Mouse (Mus musculus) stomach, embryonic 14.5 days (tissue): ENCODE results near the gene Prpf6. TPM values are rescaled to one million over a fixed set of nuclear protein-coding genes. Genes with fewer than 3 reads are reported as not detected.

Source experiments
- ATAC-seq: fragments of 200-750 bp; cut with Nextera tagmentation; 2 replicates; pipeline ENCODE4 v1.8.0; 2017; ENCODE audit warnings: low read depth, moderate TSS enrichment; ENCODE audit not compliant: insufficient number of reproducible peaks, insufficient read depth, low FRiP score
- H3K27ac ChIP-seq: fragments of 300-500 bp; sonication (generic); 2 replicates; pipeline ENCODE4 v1.5.1; 2014; ENCODE audit warnings: mild to moderate bottlenecking, low read length, moderate library complexity, mixed read lengths
- H3K27me3 ChIP-seq: fragments of 300-500 bp; sonication (generic); 2 replicates; pipeline ENCODE4 v1.6.1; 2014; ENCODE audit warnings: low read length, control low read depth, mixed read lengths; ENCODE audit not compliant: control insufficient read depth, insufficient read depth
- H3K36me3 ChIP-seq: fragments of 300-500 bp; sonication (generic); 2 replicates; pipeline ENCODE4 v1.6.1; 2014; ENCODE audit warnings: mild to moderate bottlenecking, control low read depth, low read length, moderate library complexity, mixed read lengths; ENCODE audit not compliant: control insufficient read depth, insufficient read depth
- H3K4me1 ChIP-seq: fragments of 300-500 bp; sonication (generic); 2 replicates; pipeline ENCODE4 v1.6.1; 2014; ENCODE audit warnings: low read length, control low read depth, mixed read lengths; ENCODE audit not compliant: control insufficient read depth, insufficient read depth
- H3K4me2 ChIP-seq: fragments of 300-500 bp; sonication (generic); replicated peaks from 2 replicates; pipeline ENCODE4 v1.6.1; 2014; ENCODE audit warnings: low read depth, low read length, control low read depth
- H3K4me3 ChIP-seq: fragments of 300-500 bp; sonication (generic); 2 replicates; pipeline ENCODE4 v1.5.1; 2014; ENCODE audit warnings: low read depth, low read length, control low read depth
- H3K9ac ChIP-seq: fragments of 300-500 bp; sonication (generic); replicated peaks from 2 replicates; pipeline ENCODE4 v1.6.1; 2014; ENCODE audit warnings: low read depth, mild to moderate bottlenecking, control low read depth, low read length, moderate library complexity, mixed read lengths
- H3K9me3 ChIP-seq: fragments of 300-500 bp; sonication (generic); 2 replicates; pipeline ENCODE4 v1.6.1; 2016; ENCODE audit warnings: low read depth, low read length, control low read depth; ENCODE audit not compliant: control insufficient read depth
- WGBS: fragments of 180-500 bp; shearing (Covaris S2); extraction: QIAGEN DNeasy Blood & Tissue Kit; methylation state at CpG from one replicate; pipeline ENCODE4 v1.1.7; 2014; 5-methylcytosine and 5-hydroxymethylcytosine counted together
- polyA plus RNA-seq: library from polyadenylated mRNA; unstranded; fragments of >200 nt; fragmentation: Nextera tagmentation; extraction: Ambion mirVana; gene quantifications from 2 replicates; pipeline ENCODE4 v1.2.1, GENCODE M21; 2014

Prpf6 gene
- polyA plus RNA-seq, 1 experiment from 2014 or later = 60.2 TPM

DNA sequence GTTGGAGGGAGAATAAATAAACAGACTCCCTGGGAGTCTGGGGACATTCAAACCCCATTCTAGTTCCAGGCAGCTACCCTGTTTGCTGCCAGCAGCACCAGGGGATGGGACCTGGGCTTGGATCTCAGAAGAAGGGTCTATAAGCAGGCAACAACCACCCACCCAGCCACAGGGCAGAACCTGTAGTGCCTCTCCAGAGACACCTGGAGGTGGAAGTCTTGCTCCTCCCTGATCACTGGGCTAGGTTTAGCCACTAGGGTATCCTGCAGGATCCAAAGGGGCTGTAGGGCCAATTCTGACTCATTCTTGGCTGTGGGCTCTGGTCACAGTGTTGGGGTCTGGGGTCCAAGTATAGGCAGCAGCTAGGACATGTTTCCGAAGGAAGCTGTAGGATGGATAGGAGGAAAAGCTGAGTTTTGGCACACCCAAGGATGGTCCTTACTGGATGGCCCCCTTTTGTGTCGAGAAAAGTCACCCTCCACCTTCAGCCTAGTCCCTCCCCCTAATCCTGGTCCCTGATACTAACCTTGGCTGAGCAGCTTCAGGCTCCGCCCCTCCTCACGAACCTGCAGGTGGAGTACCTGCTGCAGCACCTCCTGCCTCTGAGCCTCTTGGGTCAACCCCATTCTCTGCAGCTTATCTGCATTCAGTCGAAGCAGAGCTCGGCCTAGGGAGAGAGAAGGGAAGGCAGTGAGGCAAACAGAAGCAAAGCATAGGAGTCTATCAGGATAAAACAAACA lies 4.7 kb downstream of the Prpf6 start:
- Histone ChIP-seq H3K9me3 (no peaks in the 10 kb centered on the region), H3K36me3 (no peaks in the 10 kb centered on the region), H3K9ac (no peak overlapping the region), H3K4me3 (no peak overlapping the region), H3K27ac (no peak overlapping the region), H3K27me3 (no peaks in the 10 kb centered on the region), H3K4me2 (no peak overlapping the region), H3K4me1 (peaks cover 9% of the 10 kb centered on the region; the same call in 1 of the 2 replicates)
- no peak for ATAC-seq
- 47% methylated on average over 6 of the region's 6 CpGs for WGBS

DNA sequence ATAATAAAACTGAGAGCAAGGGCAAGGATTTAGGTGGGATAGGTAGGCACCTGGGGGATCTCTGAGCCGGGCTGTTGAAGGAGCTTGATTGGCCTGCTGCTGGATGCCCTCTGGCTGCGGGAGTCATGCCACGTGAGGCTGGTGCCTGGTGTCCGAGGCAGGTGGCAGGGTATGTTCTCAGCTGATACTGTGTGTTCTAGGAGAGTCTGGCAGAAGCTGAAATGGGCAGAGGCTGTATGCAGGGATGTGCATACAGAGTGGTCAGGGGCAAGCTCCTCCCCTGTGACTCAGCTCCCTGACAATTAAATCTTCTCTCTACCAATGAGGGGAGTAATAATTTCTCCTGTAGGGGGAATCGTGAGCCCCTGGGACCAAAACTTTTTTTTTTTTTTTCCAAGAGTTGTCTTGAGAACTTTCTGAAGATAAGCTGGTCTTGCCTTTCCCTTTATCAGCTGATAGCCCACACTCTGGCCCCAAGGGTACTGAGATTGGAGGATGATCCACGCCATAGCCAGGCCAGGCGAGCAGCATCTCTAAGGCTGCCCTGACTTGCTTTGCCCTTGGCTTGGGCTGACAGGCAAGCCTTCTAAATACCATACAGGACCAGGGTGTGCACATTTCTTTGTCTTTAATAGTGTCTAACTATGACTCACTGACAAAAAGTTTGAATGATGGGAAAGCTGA lies 5.9 kb downstream of the Prpf6 start:
- Histone ChIP-seq H3K36me3 (no peaks in the 10 kb centered on the region), H3K27ac (no peak overlapping the region), H3K4me1 (peaks cover 13% of the 10 kb centered on the region), H3K27me3 (no peaks in the 10 kb centered on the region), H3K9me3 (no peaks in the 10 kb centered on the region), H3K4me2 (peak overlapping the region; percentile 82; the same call in 1 of the 2 replicates), H3K9ac (no peak overlapping the region), H3K4me3 (no peak overlapping the region)
- WGBS = 69% methylated on average over 7 of the region's 7 CpGs
- ATAC-seq = no peak

DNA sequence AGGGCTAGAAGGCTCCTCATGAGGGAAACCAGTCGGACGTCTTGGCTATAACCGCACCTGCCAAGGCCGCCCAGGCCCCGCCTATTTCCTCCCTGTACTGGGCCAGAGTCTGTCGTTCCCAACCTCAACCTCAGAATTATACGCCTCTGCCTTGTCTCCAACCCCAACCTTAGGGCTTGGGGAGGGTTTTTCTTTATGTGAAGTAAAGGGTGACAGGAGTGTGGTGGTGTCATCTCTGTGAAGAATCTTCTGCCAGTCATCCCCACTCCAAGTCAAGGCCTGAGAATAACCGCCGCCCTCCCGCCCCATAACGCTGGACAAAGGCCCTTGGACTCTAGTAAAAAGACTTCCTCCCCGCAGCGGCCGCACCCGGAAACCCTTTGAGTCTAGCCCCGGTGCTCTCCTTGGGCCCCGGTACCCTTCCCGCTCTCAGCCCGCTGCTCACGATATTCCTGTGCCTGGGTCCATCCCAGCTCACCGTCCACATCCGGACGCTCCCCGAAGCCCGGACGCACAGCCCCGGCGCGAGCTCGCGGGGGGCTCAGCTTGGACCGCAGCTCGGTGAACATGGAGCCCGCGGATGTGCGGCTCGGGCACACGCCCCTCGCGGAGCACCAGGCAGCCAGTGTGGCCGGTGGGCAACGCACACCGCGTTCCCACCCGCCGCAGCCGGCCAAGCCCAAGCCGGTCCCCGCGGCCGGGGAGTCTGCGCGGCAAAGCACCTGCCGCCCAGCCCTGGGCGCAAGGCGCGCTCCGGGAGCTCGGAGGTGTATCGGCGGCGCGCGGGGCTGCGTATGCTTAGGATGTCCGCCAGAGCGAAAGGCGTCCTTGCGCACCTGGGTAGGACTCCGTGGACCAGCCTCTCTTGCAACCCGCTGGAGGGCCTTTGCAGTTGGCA lies 7.0 kb downstream of the Prpf6 start, which contains the start of gene Samd10:
Gene Samd10 (minus strand): TSS at position 759 of the 898 bp plus-strand sequence.
- Histone ChIP-seq H3K4me1 (peaks cover 16% of the 10 kb centered on the region), H3K9me3 (no peaks in the 10 kb centered on the region), H3K4me3 (peak within 1 kb of the TSS; percentile 63), H3K27me3 (no peaks in the 10 kb centered on the region), H3K4me2 (peak within 1 kb of the TSS; percentile 82), H3K9ac (peak within 1 kb of the TSS; percentile 63), H3K36me3 (no peaks in the 10 kb centered on the region), H3K27ac (peak within 1 kb of the TSS; percentile 90)
- 2% methylated on average over 71 of the region's 71 CpGs for WGBS
- peak; percentile 35 for ATAC-seq

DNA sequence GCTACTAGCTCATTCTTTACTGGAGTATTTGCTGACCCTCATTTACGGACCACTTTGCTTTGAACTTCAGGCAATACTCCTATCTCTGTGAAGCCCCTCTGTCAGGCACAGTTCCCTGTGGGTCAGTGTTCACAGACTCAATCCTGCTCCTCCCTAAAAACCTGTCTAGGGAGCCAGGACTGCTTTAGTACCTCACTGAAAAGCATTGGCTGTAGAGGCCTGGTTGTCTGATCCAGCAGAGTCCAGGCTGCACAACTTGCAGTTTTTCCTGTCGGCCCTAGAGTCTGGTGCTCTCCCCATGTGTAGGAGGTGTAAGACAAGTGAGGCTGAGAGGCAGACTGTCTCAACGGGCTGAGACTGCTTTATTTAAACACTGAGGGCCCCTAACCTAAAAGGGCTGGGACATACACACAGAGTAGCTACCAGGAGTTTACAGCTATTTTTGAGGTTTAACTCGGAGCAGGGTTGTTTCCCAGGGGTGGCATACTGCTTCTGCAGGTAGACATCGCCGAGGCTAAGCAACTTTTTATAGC lies 8.6 kb downstream of the Prpf6 start:
- Histone ChIP-seq H3K9me3 (no peaks in the 10 kb centered on the region), H3K4me3 (peak overlapping the region; percentile 77), H3K36me3 (no peaks in the 10 kb centered on the region), H3K27me3 (no peaks in the 10 kb centered on the region), H3K27ac (no peak overlapping the region), H3K4me1 (peaks cover 16% of the 10 kb centered on the region), H3K4me2 (peak overlapping the region; percentile 63), H3K9ac (no peak overlapping the region)
- WGBS = 63% methylated on average over 6 of the region's 6 CpGs
- ATAC-seq = no peak

DNA sequence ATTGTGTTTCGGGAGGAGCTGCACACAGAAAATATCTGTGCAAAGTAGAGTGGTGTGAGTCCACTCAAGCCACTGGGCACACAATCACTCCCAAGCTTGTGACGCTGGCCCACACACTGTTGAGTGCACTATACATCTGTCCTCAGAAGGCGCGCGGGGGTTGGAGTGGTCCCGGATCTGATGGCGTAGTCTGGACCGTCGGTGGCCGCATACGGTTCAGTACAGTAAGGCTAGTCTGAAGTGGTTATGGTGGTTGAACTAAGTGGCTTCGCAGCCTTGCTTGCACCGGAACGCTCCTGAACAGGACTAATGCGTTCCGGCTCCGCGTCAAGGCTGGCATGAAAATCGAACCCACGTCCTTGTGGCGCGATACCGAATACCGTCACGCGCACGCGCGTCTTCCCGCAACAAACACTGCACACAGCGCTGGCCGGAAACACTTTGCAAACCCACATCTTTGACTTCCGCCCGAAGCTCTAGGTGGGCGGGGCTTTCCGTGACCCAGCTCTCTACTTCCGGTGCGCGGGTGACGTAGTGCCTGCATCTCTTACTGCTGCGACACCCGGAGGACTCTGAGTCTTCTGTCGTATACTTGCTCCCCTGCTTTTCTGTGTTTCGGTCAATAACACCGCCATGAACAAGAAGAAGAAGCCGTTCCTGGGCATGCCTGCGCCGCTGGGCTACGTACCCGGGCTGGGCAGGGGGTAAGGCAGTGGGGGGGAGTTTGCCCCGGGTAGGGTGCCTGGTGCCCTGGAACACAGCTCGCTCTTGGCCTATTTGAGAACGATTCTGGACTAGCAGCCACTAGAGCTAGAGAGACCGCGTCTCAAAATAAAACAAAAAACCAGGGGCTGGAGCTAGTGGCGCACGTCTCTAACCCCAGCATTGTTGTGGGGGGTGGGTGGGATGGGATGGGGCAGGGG lies 9.4 kb downstream of the Prpf6 start:
- no peaks in the 10 kb centered on the region for H3K9me3 ChIP-seq
- peak overlapping the region; percentile 77 for H3K4me3 ChIP-seq
- no peaks in the 10 kb centered on the region for H3K27me3 ChIP-seq
- H3K4me1 ChIP-seq = peaks cover 16% of the 10 kb centered on the region
- H3K36me3 ChIP-seq = no peaks in the 10 kb centered on the region
- peak; percentile 93 for ATAC-seq
- H3K4me2 ChIP-seq = peak overlapping the region; percentile 80
- peak overlapping the region; percentile 61 for H3K27ac ChIP-seq
- WGBS = 1% methylated on average over 57 of the region's 57 CpGs
- peak overlapping the region; percentile 90 for H3K9ac ChIP-seq

DNA sequence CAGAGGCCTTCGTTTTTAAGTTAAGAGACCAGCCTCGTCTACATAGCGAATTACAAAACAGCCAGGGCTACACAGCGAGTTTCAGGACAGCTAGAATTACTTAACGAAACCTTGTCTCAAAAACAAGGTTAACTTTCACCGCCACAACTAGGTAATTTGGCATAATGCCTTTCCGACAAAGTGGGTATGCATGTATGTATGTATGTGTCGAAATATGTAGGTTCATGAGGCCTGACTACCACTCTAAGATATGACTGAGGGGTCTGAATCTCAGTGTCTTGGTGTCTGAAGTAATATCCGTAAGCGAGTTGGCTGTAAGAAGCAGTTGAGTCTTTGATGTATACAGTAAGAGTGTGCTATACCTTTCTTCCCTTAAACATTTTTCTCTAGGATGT lies 10.1 kb downstream of the Prpf6 start:
- H3K4me1 ChIP-seq = peaks cover 16% of the 10 kb centered on the region
- peak overlapping the region; percentile 77 for H3K4me3 ChIP-seq
- no peaks in the 10 kb centered on the region for H3K27me3 ChIP-seq
- no peak for ATAC-seq
- H3K27ac ChIP-seq = peak overlapping the region; percentile 61; the same call in 1 of the 2 replicates
- 29% methylated on average over 10 of the region's 10 CpGs for WGBS
- no peaks in the 10 kb centered on the region for H3K9me3 ChIP-seq
- H3K9ac ChIP-seq = peak overlapping the region; percentile 90
- H3K36me3 ChIP-seq = no peaks in the 10 kb centered on the region
- peak overlapping the region; percentile 80 for H3K4me2 ChIP-seq

DNA sequence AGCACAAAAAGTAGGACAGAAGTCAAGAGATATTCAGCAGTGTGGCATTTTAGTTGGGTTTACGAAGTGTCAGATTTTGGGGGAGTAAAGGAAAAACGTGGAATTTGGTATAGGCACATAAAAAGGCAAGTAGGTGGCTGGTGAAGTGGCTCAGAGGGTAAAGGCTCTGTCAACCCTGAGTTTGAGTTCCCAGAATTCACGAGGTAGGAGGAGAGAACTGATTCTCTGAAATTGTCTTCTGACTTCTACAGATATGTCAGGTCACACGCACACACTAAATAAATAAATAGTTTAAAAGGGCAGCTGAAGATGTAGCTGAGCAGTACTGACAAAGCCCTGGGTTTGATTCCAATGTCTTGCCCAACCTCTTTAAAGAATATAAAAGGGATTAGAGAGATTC lies 10.7 kb downstream of the Prpf6 start:
- no peaks in the 10 kb centered on the region for H3K36me3 ChIP-seq
- peak overlapping the region; percentile 77; the same call in 1 of the 2 replicates for H3K4me3 ChIP-seq
- no peaks in the 10 kb centered on the region for H3K27me3 ChIP-seq
- H3K9me3 ChIP-seq = no peaks in the 10 kb centered on the region
- H3K27ac ChIP-seq = no peak overlapping the region
- ATAC-seq = no peak
- H3K9ac ChIP-seq = no peak overlapping the region
- H3K4me2 ChIP-seq = peak overlapping the region; percentile 80; the same call in 1 of the 2 replicates
- H3K4me1 ChIP-seq = peaks cover 16% of the 10 kb centered on the region
- 72% methylated on average over 4 of the region's 4 CpGs for WGBS
